Mouse (Mus musculus) neural tube, embryonic 14.5 days (tissue): ENCODE data around the gene Tsr3. TPM values are rescaled to one million over a fixed set of nuclear protein-coding genes. Genes with fewer than 3 reads are reported as not detected.

Experiments used
- ATAC-seq: fragments of 200-750 bp; cut with Nextera tagmentation; 2 replicates; pipeline ENCODE4 v1.8.0; 2017; ENCODE audit warnings: low read depth, mild to moderate bottlenecking, moderate TSS enrichment, moderate library complexity
- H3K27ac ChIP-seq: fragments of 300-500 bp; sonication (generic); 2 replicates; pipeline ENCODE4 v1.5.1; 2014; ENCODE audit warnings: low read depth, mild to moderate bottlenecking, control low read depth, low read length, moderate library complexity, mixed read lengths
- H3K27me3 ChIP-seq: fragments of 300-500 bp; sonication (generic); 2 replicates; pipeline ENCODE4 v1.6.1; 2014; ENCODE audit warnings: low read length; ENCODE audit not compliant: control insufficient read depth, insufficient read depth
- H3K36me3 ChIP-seq: fragments of 300-500 bp; sonication (generic); 2 replicates; pipeline ENCODE4 v1.6.1; 2014; ENCODE audit warnings: low read length, mixed read lengths; ENCODE audit not compliant: control insufficient read depth, insufficient read depth
- H3K4me1 ChIP-seq: fragments of 300-500 bp; sonication (generic); 2 replicates; pipeline ENCODE4 v1.6.1; 2014; ENCODE audit warnings: low read length; ENCODE audit not compliant: control insufficient read depth, insufficient read depth
- H3K4me2 ChIP-seq: fragments of 300-500 bp; sonication (generic); 2 replicates; pipeline ENCODE4 v1.6.1; 2014; ENCODE audit warnings: mild to moderate bottlenecking, low read depth, low read length, control low read depth
- H3K4me3 ChIP-seq: fragments of 300-500 bp; sonication (generic); 2 replicates; pipeline ENCODE4 v1.5.1; 2014; ENCODE audit warnings: low read depth, low read length, control low read depth, mixed read lengths
- H3K9ac ChIP-seq: fragments of 300-500 bp; sonication (generic); replicated peaks from 2 replicates; pipeline ENCODE4 v1.6.1; 2014; ENCODE audit warnings: low read depth, mild to moderate bottlenecking, control low read depth, low read length, mixed read lengths
- H3K9me3 ChIP-seq: fragments of 300-500 bp; sonication (generic); 2 replicates; pipeline ENCODE4 v1.6.1; 2016; ENCODE audit warnings: low read length; ENCODE audit not compliant: control insufficient read depth
- WGBS: fragments of 180-500 bp; shearing (Covaris S2); extraction: QIAGEN DNeasy Blood & Tissue Kit; methylation state at CpG from one replicate; pipeline ENCODE4 v1.1.7; 2014; 5-methylcytosine and 5-hydroxymethylcytosine counted together
- polyA plus RNA-seq: library from polyadenylated mRNA; unstranded; fragments of >200 nt; fragmentation: Nextera tagmentation; extraction: Ambion mirVana; gene quantifications from 2 replicates; pipeline ENCODE4 v1.2.1, GENCODE M21; 2014

Gene Tsr3
- polyA plus RNA-seq = 56.4 and 57.1 TPM in 2 replicates

GRCm38 (mm10) chr17:25239695-25240636 is at the start of gene Tsr3, which contains the start of gene Gnptg:
Gene Tsr3, plus strand, starts transcription at chr17:25240170.
Gene Gnptg, minus strand, starts transcription at chr17:25240124.
- Histone ChIP-seq H3K4me2 (peak within 1 kb of the TSS; percentile 97), H3K9ac (peak within 1 kb of the TSS; percentile 86), H3K4me1 (peaks cover 13% of the 10 kb centered on the region), H3K4me3 (peak within 1 kb of the TSS; percentile 94), H3K36me3 (peaks cover 32% of the 10 kb centered on the region), H3K27ac (peak within 1 kb of the TSS; percentile 63), H3K9me3 (no peaks in the 10 kb centered on the region), H3K27me3 (no peaks in the 10 kb centered on the region)
- WGBS = under 1% methylated on average over 79 of the region's 80 CpGs
- peak; percentile 86 for ATAC-seq

GRCm38 (mm10) chr17:25202401-25202800 is 37.6 kb upstream of the Tsr3 start:
- no peak overlapping the region for H3K27ac ChIP-seq
- H3K4me2 ChIP-seq = no peak overlapping the region
- H3K9ac ChIP-seq = no peak overlapping the region
- no peaks in the 10 kb centered on the region for H3K27me3 ChIP-seq
- 93% methylated on average over 4 of the region's 4 CpGs for WGBS
- H3K4me1 ChIP-seq = no peaks in the 10 kb centered on the region
- ATAC-seq = no peak
- H3K4me3 ChIP-seq = no peak overlapping the region
- no peaks in the 10 kb centered on the region for H3K9me3 ChIP-seq
- peaks cover 40% of the 10 kb centered on the region for H3K36me3 ChIP-seq

- Histone ChIP-seq H3K4me1 (no peaks in the 10 kb centered on the region), H3K9me3 (no peaks in the 10 kb centered on the region), H3K36me3 (peaks cover 64% of the 10 kb centered on the region), H3K27ac (no peak overlapping the region), H3K27me3 (no peaks in the 10 kb centered on the region), H3K4me3 (no peak overlapping the region), H3K9ac (no peak overlapping the region), H3K4me2 (no peak overlapping the region)
- no peak for ATAC-seq
- WGBS = 95% methylated on average over 4 of the region's 4 CpGs
Measured at GRCm38 (mm10) chr17:25210006-25210405, 30.0 kb upstream of the Tsr3 start.

GRCm38 (mm10) chr17:25210680-25211466 is 29.1 kb upstream of the Tsr3 start:
- Histone ChIP-seq H3K9me3 (no peaks in the 10 kb centered on the region), H3K4me3 (no peak overlapping the region), H3K4me2 (no peak overlapping the region), H3K36me3 (peaks cover 65% of the 10 kb centered on the region), H3K4me1 (no peaks in the 10 kb centered on the region), H3K27ac (no peak overlapping the region), H3K9ac (no peak overlapping the region), H3K27me3 (no peaks in the 10 kb centered on the region)
- no peak for ATAC-seq
- 85% methylated on average over 15 of the region's 15 CpGs for WGBS

- ATAC-seq = no peak
- Histone ChIP-seq H3K9ac (no peak overlapping the region), H3K36me3 (peaks cover 64% of the 10 kb centered on the region)
Measured at GRCm38 (mm10) chr17:25211705-25212104, 28.3 kb upstream of the Tsr3 start.

GRCm38 (mm10) chr17:25215431-25215830 is 24.5 kb upstream of the Tsr3 start:
- WGBS = 91% methylated on average over 3 of the region's 3 CpGs
- Histone ChIP-seq H3K36me3 (peaks cover 60% of the 10 kb centered on the region), H3K4me1 (no peaks in the 10 kb centered on the region), H3K9me3 (no peaks in the 10 kb centered on the region), H3K9ac (no peak overlapping the region), H3K4me3 (no peak overlapping the region), H3K27ac (no peak overlapping the region), H3K4me2 (no peak overlapping the region), H3K27me3 (no peaks in the 10 kb centered on the region)
- no peak for ATAC-seq

More at GRCm38 (mm10) chr17:25211705-25212104, 28.3 kb upstream of the Tsr3 start:
- Histone ChIP-seq H3K27me3 (no peaks in the 10 kb centered on the region), H3K4me1 (no peaks in the 10 kb centered on the region), H3K27ac (no peak overlapping the region), H3K4me2 (no peak overlapping the region), H3K4me3 (no peak overlapping the region), H3K9me3 (no peaks in the 10 kb centered on the region)
- WGBS = 89% methylated on average over 4 of the region's 4 CpGs

GRCm38 (mm10) chr17:25218967-25219366 is 21.0 kb upstream of the Tsr3 start:
- no peaks in the 10 kb centered on the region for H3K27me3 ChIP-seq
- H3K4me2 ChIP-seq = no peak overlapping the region
- peaks cover 37% of the 10 kb centered on the region for H3K36me3 ChIP-seq
- H3K9me3 ChIP-seq = no peaks in the 10 kb centered on the region
- ATAC-seq = no peak
- H3K27ac ChIP-seq = no peak overlapping the region
- 89% methylated on average over 9 of the region's 9 CpGs for WGBS
- H3K4me3 ChIP-seq = no peak overlapping the region
- H3K4me1 ChIP-seq = peaks cover 6% of the 10 kb centered on the region; the same call in 1 of the 2 replicates
- H3K9ac ChIP-seq = no peak overlapping the region

GRCm38 (mm10) chr17:25219492-25220295 is 20.3 kb upstream of the Tsr3 start:
- Histone ChIP-seq H3K4me2 (no peak overlapping the region), H3K27ac (no peak overlapping the region), H3K36me3 (peaks cover 33% of the 10 kb centered on the region; the same call in 1 of the 2 replicates), H3K4me1 (peaks cover 6% of the 10 kb centered on the region; the same call in 1 of the 2 replicates), H3K4me3 (no peak overlapping the region), H3K27me3 (no peaks in the 10 kb centered on the region), H3K9ac (no peak overlapping the region), H3K9me3 (no peaks in the 10 kb centered on the region)
- no peak for ATAC-seq
- 95% methylated on average over 15 of the region's 15 CpGs for WGBS
